Mouse (Mus musculus) spleen, adult 18-20 months (tissue): ENCODE results near the gene Ano9.

Source experiments
- DNase-seq, 2 experiments: peaks; one replicate each; pipeline ENCODE4 v3.0.0; 2022; ENCODE audit warnings: mixed read lengths in 2 of 2

Ano9 gene

GRCm38 (mm10) chr7:141099911-141100691 lies 17.5 kb downstream of the Ano9 start, which contains the start of gene Sigirr:
TSS of gene Sigirr (minus strand) at chr7:141100572.
- peak; percentile 53 to 69 for DNase-seq

- DNase-seq: no peak
Observed at GRCm38 (mm10) chr7:141097177-141097576, 20.4 kb downstream of the Ano9 start.

DNA sequence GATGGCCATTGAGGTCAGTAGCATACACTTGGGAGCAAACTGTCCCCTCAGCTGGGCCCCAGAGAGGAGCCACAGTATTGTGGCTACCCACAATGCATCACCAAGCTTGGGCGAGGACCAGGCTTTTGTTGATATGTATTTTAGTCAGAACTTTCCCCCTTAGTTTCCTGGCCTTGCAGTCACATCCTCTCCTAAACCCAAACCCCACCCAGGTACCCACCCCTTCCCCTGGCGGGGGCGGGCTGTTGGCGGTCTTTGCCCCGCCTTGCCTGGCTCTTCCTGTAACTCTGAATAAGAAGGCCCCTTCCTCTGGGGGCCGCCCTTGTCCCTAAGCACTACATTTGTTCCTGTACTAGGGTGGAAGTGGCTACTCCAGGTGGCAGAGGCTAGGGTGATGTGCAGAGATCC lies 21.0 kb downstream of the Ano9 start:
- peak; percentile 88 to 89 for DNase-seq

DNA sequence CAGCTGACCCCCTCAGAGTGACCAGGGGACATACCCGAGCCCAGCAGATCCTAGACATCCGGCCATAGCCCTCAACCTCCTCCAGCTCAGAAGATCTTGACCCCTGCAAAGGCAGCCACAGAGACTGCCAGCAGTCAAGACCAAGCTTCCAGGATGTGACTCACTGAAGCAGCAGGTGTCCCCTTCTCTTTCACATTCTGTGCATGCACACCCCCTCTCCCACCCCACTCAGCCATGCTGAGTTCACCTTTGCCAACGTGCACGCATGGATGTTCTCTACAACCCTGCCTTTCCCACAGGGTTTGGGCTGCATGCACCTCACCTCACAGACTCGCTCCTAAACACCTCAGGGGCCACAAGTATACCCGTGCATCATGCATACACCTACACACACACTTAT lies 21.6 kb downstream of the Ano9 start:
- DNase-seq: no peak

DNA sequence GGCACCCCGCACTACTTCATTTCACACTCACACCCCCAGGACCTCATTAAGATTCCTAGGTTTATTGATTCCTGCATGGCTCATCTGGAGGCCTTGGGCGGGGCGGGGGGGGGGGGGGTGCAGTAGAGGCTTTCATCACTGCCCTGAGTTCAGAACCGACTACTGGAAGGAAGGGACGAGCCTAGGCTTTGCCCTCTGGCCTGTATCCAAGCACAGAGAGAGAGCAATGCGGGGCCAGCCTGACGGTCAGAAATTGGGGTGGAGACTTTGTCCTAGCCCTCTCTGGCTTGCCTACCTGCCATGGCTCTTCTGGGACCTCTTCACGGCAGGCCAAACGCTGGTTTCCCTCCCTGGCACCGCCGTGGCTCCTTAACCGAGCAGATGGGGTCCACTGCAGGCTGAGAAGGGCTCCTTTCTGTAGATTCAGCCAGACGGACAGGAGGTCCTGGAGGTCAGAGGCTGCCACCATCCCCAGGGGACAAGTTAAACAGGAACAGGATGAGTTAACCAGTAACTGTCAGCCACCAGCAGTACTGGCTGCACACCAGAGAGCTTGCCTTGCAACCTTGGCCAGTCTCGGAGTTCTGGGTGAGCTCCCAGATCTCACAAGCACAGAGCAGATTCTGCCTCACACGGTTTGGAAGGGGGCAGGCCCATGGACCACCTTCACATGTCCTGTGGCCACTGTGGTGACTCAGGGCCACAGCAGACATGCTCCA lies 23.0 kb downstream of the Ano9 start:
- no peak for DNase-seq

DNA sequence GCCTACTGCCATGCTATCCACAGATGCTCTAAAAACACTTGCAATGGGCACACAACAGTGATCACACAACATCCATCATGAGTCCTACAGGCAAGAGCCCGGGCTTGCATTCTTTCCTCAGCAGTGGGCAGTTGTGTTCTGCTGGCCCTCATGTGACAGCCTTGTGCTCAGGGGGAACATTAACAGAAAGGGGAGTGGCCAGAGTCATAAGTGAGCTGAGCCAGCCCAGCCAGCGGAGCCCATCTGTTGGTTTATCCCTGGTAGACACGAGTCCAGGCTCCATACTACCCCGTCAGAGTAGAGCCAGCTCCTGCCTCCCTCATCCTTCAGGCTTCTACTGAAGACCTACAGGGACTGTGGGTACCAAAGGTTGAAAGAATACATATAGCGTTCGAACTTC lies 23.7 kb downstream of the Ano9 start:
- DNase-seq: no peak

DNA sequence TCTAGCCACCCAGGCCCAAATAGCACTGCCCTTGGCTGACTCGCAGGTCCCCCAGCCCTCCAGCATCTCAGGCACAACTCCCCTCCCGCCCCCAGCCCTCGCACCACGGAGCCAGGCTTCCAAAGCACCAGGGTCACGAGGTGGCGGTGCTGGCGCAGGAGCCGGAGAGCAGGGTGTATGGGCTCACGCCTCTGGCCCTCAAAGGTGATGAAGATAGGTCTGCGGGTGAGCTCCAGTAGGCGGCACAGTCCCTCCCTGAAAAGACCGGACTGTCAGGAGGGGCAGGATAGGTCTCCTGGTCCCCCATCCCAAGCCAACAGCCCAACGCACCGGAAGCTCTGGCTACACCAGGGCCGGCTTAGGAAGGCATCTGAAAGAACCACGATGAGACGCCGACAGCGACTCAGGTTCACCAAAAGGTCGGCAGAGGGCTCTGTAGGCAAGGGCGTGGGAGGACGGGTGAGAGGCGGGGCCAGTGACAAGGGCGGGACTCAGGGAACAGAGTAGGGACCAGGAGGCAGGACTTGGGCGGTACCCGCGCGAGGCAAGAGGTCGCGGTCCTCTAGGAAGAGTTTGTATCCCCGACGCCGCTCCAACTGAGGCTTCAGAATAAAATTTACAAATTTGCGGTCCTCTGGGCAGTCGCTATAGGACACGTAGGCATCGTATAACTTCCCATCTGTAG lies 25.4 kb downstream of the Ano9 start:
- peak; percentile 79 to 82 for DNase-seq

- no peak for DNase-seq
Observed at GRCm38 (mm10) chr7:141090228-141090627, 27.4 kb downstream of the Ano9 start.

GRCm38 (mm10) chr7:141088473-141088872 lies 29.1 kb downstream of the Ano9 start:
- peak in 1 of 2 experiments; percentile 39 for DNase-seq

- DNase-seq: peak in 1 of 2 experiments; percentile 55
Observed at GRCm38 (mm10) chr7:141087894-141088293, 29.7 kb downstream of the Ano9 start.

GRCm38 (mm10) chr7:141079481-141080449 lies 37.8 kb downstream of the Ano9 start:
- DNase-seq: no peak

DNA sequence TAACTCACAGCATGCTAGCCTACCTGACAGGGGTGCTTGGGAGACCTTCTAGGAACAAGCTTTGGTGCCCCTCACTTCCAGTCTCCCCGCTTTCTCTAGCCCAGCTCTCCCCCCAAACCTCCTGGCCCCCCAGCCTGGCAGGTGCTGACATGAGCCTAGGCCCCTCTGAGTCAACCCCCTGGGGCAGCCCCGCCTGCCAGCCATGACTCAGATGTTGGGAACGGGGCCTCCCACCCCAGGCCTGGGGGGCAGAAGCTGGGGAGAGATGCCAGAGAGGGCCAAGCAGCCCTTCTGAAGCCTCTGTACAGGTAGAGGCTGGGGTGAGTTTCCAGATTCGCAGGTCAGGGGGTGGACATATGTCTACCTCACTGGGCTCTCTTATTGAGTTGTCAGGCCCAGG lies 38.7 kb downstream of the Ano9 start:
- DNase-seq: no peak

- no peak for DNase-seq
Observed at GRCm38 (mm10) chr7:141077841-141078240, 39.8 kb downstream of the Ano9 start, which contains the start of gene Pkp3. TSS of gene Pkp3 (plus strand) at chr7:141078218.

GRCm38 (mm10) chr7:141073782-141074181 lies 43.8 kb downstream of the Ano9 start:
- no peak for DNase-seq

DNA sequence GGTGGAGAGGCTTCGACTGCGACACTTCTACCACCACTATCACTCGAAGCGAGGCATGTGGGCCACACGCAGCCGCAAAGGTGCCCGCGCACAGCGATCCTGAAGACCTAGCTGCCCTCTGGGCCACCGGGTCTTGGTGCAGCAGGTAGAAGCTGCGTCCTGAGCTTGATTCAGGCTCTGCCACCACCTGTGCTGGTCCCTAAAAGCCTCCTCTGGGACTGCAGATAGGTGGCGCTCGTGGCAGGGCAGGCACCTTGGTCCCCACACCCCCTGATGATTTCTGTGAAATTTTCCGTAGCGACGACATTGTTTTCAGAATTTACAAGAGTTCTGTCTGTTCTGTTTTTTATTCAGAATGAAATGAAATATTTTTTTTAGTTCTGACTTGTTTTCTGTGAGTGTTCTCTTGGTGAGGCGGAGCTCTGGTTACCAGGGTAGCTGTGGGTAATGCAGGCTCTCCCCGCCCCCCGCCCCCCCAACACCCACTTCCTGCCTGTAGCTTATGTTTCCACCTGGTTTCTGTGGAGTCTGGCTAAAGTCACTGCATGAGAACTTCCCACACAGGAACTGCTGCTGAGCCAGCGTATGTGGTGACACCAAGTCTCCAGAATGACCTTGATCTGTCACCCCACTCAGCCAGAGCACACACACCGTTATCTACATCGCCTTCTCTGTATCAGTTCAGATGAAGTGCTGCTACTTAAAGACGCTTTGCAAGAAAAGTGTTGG lies 45.4 kb downstream of the Ano9 start:
- peak; percentile 47 to 66 for DNase-seq

DNA sequence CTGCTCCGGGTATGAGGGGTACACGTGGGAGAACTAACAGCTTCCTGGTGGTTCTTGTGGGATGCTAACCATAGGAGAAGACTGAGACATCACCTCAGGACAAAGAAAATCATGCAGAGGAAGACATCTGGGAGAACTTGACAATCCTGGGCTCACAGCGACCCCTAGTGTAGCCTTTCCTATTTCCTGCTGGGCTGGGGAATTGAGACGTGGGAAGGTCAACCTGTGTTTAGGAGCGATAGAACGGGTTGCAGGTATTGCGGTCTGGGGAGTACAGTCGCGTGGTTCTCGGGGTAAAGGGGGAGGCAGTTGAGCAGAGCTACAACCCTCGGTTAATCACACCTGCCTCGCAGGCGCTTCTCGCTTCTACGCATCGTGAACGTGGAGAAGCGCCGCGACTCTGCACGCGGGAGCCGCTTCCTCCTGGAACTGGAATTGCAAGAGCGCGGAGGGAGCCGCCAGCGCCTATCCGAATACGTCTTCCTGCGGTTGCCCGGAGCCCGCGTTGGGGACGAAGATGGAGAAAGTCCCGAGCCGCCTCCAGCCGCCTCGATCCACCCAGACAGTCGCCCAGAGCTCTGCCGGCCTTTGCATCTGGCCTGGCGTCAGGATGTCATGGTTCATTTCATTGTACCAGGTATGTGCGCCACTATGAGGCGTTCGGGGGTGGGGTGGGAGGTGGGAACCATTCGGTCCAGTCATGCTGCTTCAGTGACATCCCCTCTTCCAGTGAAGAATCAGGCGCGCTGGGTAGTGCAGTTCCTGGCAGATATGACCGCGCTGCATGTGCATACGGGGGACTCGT lies 47.3 kb downstream of the Ano9 start:
- peak; percentile 21 to 69 for DNase-seq

- DNase-seq: no peak
Observed at GRCm38 (mm10) chr7:141068351-141068750, 49.3 kb downstream of the Ano9 start.

DNA sequence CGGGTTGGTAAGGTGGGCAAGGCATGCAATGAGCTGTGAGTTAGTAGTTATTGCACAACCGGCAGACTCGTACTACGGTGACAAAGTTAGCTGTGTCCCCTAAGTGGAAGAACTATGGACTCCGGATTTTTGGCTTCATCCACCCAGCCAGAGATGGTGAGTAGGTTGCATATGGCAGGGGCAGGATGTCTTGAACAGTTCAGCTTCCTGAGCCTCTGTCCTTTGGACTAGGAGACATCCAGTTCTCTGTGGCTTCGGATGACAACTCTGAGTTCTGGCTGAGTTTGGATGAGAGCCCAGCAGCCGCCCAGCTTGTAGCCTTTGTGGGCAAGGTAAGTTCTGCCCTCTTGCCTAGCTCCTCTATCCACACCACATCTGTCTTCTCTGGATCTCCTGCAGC lies 53.0 kb downstream of the Ano9 start:
- no peak for DNase-seq

- no peak for DNase-seq
Observed at GRCm38 (mm10) chr7:141064175-141064574, 53.4 kb downstream of the Ano9 start.

DNA sequence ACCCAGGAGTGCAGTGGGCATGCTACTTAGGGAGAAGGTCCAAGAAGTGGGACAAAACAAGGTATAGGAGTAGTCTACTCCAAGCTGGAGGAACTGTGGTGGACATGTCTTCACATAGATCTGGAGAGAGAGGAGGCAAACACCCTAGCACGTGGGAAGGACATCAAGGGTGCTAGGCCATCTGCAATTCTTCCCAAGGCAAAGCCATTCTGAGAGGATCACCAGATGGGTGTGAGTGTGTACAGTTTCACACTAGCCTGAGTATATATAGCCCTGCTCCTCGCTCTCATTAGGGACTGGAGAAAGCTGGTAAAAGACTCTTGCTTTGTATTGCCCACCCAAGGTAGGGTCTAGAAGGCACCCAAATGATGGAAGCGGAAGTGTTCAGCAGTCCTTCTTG lies 54.3 kb downstream of the Ano9 start:
- no peak for DNase-seq

DNA sequence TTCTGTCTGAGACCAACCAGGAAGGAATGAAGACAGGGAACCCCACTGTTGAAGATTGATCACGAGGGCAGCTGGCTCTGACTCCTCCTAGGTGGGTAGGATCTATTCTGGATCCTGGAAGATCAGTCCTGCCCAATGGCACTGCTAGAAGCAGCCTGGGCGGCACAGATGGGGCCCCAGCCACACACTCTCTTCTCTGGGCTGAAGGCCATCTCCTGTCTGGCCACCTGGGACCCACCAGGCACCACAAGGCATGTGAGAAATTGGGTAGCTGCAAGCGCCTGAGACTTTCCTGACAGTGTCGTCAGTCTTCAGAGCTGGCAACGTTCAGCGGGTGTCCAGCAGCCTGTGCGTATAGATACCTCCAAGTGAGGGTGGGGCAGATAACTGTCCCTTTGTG lies 55.1 kb downstream of the Ano9 start:
- no peak for DNase-seq
